Mouse (Mus musculus) right cerebral cortex, postnatal 25 days (tissue): Measurements from ENCODE around the gene Sh3kbp1.

Source experiments
- DNase-seq: peaks from one replicate; pipeline ENCODE4 v3.0.0; 2022

Sh3kbp1 gene

GRCm38 (mm10) chrX:159943586-159943985 is 316.5 kb downstream of the Sh3kbp1 start:
- DNase-seq: no peak

DNA sequence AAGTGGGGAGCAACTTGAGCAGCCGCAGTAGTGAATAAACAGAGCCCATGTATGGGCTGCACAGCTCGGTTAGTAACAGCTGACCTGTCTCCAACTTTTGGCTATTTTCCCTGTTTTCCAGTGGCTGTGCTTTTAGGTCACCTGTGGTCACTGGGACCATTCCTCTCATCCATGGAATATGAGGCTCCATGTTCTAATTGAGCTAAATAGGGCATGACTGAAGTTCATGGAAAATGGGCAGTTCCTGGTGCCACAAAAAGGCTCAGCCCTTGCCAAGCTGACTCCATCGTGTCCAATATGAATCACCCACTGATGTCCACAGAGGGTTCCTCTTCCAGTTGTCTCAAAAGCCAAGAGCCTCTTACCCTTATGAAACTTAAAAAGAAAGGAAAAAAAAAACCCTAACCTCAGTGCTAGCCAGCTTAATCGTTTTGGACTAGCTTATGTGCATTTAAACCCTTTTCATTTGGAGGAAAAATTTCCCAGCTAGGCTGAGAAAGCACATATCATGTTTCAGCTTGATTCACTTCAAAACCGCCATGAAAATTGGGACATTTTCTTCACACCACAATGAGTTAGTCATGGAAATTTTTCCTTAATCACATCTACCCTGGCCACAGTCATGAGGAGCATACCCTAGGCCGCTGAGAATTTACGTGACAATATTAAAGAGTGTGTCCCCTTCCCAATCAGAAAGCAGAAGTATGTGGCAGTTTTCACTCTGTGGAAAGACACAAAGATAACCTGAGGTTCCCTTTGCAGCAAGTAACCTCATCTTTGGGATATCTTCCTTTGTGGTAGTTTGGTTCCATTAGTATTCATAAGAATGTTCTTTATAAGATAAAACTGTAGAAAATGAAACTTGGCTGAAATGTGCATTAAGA is 326.7 kb downstream of the Sh3kbp1 start:
- no peak for DNase-seq

DNA sequence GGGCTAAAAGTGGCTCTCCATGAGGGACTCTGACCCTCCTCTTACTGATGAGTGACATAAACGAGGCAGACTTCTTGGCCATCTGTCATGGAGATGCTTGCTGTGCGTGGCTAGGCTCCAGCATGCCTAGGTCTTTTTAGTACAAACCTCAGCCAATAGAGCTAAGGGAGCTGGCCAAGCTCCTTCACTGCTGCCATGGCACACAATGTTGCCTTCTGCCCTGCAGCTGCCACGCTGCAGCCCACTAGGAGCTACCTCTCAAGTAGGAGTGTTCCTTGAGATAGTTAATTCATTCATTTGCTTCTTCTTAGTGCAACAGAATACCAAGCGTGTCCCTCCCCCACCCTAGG is 327.3 kb downstream of the Sh3kbp1 start:
- no peak for DNase-seq

DNA sequence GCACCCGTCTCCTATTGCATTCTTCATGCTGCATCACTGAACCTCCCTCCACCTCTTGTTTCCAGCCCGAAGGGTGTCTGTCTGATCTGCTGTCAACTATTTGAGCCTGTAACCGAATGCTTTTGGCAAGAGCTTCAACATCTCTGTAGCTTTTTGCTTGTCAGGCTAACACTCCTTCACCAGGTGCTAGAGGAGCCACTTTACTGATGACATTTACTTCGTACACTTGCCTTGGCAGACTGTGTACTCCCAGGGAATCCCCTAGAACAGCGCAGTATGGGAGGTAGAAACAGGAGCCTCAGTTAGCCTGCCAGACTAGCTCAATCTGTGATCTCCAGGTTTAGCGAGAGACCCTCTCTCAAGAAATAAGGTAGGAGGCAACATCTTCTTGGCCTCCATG is 328.4 kb downstream of the Sh3kbp1 start:
- DNase-seq: no peak

DNA sequence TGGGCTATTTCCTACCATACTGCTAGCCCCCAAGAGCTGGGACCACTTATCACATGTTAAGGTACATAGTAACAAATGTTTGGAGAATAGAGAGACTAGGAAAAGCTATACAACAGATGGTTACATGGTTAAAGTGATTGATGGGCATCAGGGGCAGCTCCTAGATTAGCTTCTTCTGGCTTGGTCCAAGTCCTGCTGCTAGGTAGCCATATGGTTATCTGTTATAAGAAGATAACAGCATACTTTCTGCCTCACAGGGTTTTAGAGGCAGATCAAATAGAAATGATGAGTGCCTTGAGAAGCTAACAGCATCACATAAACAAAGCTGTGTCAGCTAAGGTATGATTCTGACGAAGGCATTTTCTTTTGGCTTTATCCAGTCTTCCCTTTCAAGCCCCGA is 334.3 kb downstream of the Sh3kbp1 start:
- DNase-seq: no peak

GRCm38 (mm10) chrX:159963273-159963672 is 336.2 kb downstream of the Sh3kbp1 start:
- DNase-seq: peak; percentile 28

DNA sequence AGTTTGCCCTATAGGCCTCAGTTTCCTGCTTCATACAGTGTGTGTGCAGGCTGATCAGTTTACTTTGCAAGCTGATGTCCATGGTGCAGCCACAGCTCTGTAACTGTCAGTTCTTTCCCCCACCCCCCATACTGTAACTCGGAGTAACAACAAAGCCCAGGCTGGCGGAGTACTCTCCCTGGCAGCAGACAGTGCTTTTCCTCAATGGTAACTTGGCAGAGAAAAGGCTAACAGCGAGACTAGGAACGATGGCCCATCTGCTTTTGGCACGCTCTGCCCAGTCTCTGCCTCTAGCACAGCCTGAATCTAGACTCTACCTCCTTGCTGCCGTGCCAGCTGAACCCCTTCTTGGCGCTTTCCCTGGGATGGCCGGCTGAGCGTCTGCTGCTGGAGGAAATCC is 336.9 kb downstream of the Sh3kbp1 start:
- DNase-seq: peak; percentile 18

DNA sequence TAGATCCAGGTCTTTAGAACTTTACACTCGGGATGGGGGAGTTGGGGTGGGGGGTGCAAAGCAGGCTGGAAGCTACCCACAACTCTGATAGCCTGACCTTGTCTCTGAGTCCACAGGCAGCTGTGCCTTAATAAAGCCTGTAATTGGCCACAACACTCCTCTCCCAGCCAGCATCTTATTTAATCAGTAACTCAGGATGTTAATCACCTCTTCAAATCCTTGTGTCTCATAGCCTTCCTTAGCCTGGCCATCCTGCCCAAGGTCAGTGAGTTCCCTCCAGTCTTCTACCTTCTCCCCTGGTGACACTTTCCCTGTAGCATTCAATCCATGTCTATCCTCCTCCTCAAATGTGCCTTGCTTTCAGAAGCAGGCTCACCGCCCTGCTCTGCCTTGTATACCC is 342.0 kb downstream of the Sh3kbp1 start:
- DNase-seq: no peak

DNA sequence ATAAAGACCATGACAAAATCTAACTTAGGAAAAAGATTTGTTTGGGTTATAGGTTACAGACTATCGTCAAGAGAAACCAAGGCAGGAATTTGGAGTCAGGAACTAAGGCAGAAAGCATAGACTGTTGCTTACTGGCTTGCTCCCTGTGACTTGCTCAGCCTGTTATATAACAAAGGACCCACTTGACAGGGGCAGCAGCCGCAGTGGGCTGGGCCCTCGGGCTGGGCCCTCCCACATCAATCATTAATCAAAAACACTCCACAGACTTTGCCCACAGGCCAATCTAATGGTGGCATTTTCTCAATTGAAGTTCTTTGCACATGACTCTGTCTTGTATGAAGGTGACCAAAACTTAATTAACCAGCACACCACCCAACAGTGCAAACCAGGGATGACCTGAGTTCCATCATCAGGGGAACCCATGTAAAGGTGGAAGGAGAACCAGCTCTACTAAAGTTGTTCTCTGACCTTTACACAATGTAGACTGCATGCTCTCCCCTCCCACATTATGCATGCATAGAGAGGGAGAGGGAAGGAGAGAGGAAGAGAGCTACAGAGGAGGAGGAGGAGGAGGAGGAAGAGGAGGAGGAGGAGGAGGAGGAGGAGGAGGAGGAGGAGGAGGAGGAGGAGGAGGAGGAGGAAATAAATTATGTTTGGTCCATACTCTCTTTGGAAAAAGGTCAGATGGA is 344.2 kb downstream of the Sh3kbp1 start:
- DNase-seq: no peak

DNA sequence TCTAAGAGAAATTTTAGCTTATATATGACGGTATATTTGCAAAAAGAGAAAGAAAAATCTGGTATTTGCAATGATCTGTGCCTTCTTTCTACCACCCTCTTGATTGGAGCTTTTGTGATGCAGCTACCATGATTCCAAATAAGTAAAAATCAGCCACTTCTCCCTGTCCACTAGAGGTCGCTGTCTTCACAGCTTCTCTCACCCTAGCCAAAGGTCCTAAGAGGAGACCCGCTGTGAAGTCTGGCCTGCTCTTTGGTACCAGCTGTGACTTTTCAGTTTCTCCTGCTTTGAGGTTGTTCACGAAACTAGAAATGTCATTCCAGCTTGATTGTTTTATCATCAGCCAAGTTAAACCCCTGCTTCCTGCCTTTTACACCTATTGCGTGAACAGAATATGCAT is 346.7 kb downstream of the Sh3kbp1 start:
- no peak for DNase-seq

DNA sequence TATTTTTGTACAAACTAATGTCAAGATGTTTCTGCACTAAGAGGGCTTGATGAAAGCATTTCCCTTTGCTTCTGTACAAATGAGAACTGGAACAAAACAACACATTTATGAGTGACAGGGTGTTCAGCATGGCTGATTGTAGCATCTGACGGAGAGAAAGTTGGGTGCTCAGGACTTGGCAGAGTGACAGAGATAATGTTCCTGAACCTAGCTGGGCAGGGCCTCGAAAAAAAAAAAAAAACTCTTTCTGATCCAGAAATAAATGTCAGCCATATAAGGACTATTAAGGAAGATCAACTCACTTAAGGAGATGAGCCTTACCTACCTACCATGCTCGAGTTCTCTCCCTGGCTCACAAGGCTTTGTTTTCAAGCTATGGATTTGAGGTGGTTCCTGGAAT is 349.2 kb downstream of the Sh3kbp1 start:
- no peak for DNase-seq

DNA sequence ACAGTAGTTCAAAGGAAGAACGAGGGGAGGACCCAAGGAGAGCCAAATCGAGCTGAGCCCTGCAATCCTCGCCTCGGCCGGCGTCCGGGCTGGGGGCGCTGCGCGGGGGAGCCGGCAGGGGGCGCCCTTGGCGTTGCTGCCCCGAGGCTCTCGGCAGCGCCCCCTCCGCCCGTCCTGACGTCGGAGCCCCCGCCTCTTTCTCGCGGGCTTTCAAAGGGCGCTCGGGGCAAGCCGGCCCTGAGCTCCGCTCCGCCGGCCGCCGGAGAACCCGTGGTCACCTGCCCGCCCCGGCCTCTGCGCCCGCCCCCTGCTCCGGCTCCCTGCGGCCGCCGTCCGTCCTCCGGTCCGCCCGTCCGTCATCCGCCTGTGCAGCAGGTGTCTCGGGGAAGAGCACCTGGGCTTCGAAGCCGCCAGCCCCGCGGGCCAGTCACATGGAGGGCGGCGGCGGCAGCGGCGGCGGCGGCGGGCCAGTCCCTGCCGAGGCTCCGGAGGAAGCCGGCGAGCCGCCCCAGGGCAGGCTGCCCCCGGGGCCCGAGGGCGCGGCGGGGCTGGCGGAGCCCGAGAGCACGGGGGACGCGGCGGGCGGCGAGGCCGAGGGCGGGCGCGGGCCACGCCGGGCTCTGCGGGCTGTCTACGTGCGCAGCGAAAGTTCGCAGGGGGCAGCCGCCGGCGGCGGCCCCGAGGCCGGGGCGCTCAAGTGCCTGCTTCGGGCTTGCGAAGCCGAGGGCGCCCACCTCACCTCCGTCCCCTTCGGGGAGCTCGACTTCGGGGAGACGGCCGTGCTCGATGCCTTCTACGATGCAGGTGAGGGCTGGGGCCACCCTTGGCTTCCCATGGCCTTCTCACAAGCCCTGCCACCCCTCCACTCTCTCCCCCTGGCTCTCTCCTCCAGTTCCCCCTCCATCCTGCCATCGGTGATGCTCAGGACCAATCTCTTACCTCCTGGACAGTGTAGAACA is 361.2 kb downstream of the Sh3kbp1 start, which contains the start of gene Map3k15:
Gene Map3k15 (plus strand): TSS at position 432 of the 959 bp plus-strand sequence.
- DNase-seq: peak; percentile 8

- DNase-seq: no peak
Observed at GRCm38 (mm10) chrX:159995808-159996207, 368.7 kb downstream of the Sh3kbp1 start.
